Mouse (Mus musculus) liver, postnatal 0 days (tissue): Measurements from ENCODE around the gene Smad3. TPM values are rescaled to one million over a fixed set of nuclear protein-coding genes. Genes with fewer than 3 reads are reported as not detected.

Source experiments
- ATAC-seq: fragments of 200-750 bp; cut with Nextera tagmentation; 2 replicates; pipeline ENCODE4 v1.8.0; 2017; ENCODE audit warnings: mild to moderate bottlenecking, moderate library complexity
- DNase-seq: peaks from one replicate; pipeline ENCODE4 v3.0.0-alpha.2; 2016
- H3K27ac ChIP-seq: fragments of 300-500 bp; sonication (generic); 2 replicates; pipeline ENCODE4 v1.5.1; 2014; ENCODE audit warnings: antibody characterized with exemption, moderate library complexity, mild to moderate bottlenecking, low read depth
- H3K27me3 ChIP-seq: fragments of 300-500 bp; sonication (generic); 2 replicates; pipeline ENCODE4 v1.6.1; 2014; ENCODE audit warnings: low read length, control low read depth, mixed read lengths; ENCODE audit not compliant: insufficient read depth
- H3K36me3 ChIP-seq: fragments of 300-500 bp; sonication (generic); replicated peaks from 2 replicates; pipeline ENCODE4 v1.6.1; 2014; ENCODE audit warnings: mild to moderate bottlenecking, control low read depth, low read length, moderate library complexity, mixed read lengths; ENCODE audit not compliant: insufficient read depth
- H3K4me1 ChIP-seq: fragments of 300-500 bp; sonication (generic); 2 replicates; pipeline ENCODE4 v1.6.1; 2014; ENCODE audit warnings: antibody characterized with exemption, mild to moderate bottlenecking, control low read depth; ENCODE audit not compliant: insufficient read depth
- H3K4me2 ChIP-seq: fragments of 300-500 bp; sonication (generic); 2 replicates; pipeline ENCODE4 v1.6.1; 2014; ENCODE audit warnings: low read depth, mild to moderate bottlenecking, low read length, moderate library complexity, mixed read lengths
- H3K4me3 ChIP-seq: fragments of 300-500 bp; sonication (generic); 2 replicates; pipeline ENCODE4 v1.5.1; 2014; ENCODE audit warnings: low read depth, low read length
- H3K9ac ChIP-seq: fragments of 300-500 bp; sonication (generic); replicated peaks from 2 replicates; pipeline ENCODE4 v1.6.1; 2014; ENCODE audit warnings: mild to moderate bottlenecking, moderate library complexity
- H3K9me3 ChIP-seq: fragments of 300-500 bp; sonication (generic); 2 replicates; pipeline ENCODE4 v1.6.1; 2016; ENCODE audit warnings: mild to moderate bottlenecking, control low read depth, low read length, mixed read lengths
- CTCF ChIP-seq: sonication (generic); IDR thresholded peaks from 2 replicates; pipeline ENCODE4 v1.5.1; 2016; ENCODE audit warnings: antibody characterized with exemption, low read depth
- EP300 ChIP-seq: IDR thresholded peaks from 2 replicates; pipeline ENCODE4 v1.6.1; 2016; ENCODE audit warnings: antibody characterized with exemption, low read depth, mild to moderate bottlenecking
- WGBS: fragments of 180-500 bp; shearing (Covaris S2); extraction: QIAGEN DNeasy Blood & Tissue Kit; methylation state at CpG from one replicate; pipeline ENCODE4 v1.1.7; 2014; ENCODE audit not compliant: insufficient replicate concordance; 5-methylcytosine and 5-hydroxymethylcytosine counted together
- polyA plus RNA-seq: library from polyadenylated mRNA; unstranded; fragments of >200 nt; fragmentation: Nextera tagmentation; extraction: Ambion mirVana; gene quantifications from 2 replicates; pipeline ENCODE4 v1.2.1, GENCODE M21; 2015

Gene Smad3
- polyA plus RNA-seq, 1 experiment from 2014 or later: 2.1 TPM

DNA sequence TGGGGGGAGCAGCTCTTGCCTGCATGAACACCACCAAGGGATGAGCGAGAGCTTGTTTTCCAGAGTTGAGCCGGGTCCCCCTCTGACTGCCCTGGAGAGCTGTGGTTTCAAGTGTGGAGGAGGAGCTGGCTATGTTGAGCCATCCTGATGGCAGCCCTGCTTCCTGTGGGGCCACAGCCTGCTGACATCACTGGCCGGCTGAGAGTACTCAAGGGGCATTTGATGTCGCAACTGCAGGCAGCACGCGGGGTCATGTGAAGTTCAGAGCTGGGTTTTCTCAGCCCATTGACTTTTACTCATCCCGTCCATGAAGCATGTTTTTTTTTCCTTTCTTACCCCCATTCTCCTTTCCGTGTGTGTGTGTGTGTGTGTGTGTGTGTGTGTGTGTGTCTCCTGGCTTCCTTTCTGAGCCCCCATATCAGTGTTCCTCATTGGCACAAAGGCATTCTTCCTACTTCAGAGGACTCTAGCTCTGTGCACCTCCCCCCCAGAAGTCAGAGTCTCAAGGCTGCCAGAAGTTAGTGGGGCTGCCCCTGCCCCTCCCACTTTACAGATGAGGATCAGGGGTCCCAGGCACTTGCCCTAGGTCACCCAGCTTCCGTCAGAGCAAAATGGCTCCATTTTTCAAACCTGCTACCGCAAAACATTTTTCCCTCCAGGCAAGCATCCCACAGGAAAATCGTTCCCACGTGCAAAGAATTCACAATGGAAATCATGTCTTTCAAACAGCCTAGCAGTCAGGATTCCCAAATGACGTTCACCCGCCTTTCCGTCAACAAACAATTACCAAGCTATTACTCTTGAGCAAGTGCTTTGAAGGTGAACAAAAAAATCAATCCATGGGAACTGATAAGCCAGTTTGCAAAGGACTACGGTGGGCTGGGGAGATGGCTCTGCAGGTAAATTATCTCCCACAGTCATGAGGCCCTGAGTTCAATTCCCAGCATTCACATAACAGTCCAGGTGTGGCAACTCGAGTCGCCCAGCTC lies 41.4 kb downstream of the Smad3 start:
- TF ChIP-seq CTCF: no peak
- TF ChIP-seq EP300: no peak
- Histone ChIP-seq H3K4me3 (no peak overlapping the region), H3K36me3 (0 out of 2 replicates have a peak, but pooled peaks cover 3% of the 10 kb centered on the region), H3K9me3 (no peaks in the 10 kb centered on the region), H3K4me2 (peak overlapping the region; percentile 44), H3K27ac (peak overlapping the region; percentile 55), H3K27me3 (no peaks in the 10 kb centered on the region), H3K9ac (no peak overlapping the region), H3K4me1 (peaks cover 61% of the 10 kb centered on the region)
- WGBS: 18% methylated on average over 18 of the region's 18 CpGs
- ATAC-seq (peak; percentile 78), DNase-seq (peak; percentile 80)

DNA sequence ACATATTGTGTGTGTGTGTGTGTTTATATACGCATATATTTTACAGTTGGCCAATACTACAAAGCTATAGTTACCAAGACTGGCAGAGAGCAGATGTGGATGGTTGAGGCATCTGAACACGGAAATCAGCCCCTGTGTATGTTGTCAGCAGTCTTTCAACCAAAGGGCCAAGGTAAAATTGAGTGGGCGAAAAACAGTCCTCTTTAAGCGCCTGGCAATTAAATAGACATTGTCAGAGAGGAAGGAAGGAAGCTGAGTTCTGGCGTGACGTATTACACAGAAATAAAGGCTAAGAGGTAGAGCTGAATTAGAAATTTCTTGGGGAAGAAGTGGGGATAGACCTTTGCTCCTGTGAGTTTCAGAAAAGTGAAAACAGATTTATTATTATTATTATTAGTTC lies 43.2 kb downstream of the Smad3 start:
- no peak overlapping the region for H3K4me2 ChIP-seq
- H3K9ac ChIP-seq: no peak overlapping the region
- ATAC-seq (no peak), DNase-seq (no peak)
- TF ChIP-seq CTCF (no peak), EP300 (no peak)
- no peaks in the 10 kb centered on the region for H3K27me3 ChIP-seq
- H3K9me3 ChIP-seq: no peaks in the 10 kb centered on the region
- H3K36me3 ChIP-seq: peaks cover 8% of the 10 kb centered on the region; the same call in 1 of the 2 replicates
- WGBS: 62% methylated on average over 6 of the region's 6 CpGs
- H3K4me1 ChIP-seq: peaks cover 47% of the 10 kb centered on the region
- no peak overlapping the region for H3K27ac ChIP-seq
- no peak overlapping the region for H3K4me3 ChIP-seq

DNA sequence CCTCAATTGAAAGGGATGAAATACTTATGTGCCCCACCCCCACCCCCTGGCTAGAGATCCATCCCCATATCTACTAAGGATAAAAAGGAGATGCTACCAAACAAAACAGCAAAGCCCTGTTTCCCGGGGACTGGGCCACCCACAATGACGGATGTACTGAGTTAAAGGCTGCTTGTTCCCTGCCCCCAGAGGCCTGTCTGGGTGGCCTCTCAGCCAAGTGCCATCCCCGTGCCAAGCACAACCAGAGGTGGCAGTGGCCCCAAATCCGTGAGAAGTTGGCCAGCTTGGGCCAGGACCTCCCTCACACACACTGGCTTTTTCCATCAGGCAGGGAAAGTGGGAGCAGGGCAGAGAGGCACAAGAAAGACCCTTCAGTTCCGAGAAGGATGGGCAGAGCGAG lies 45.0 kb downstream of the Smad3 start:
- peaks cover 38% of the 10 kb centered on the region for H3K4me1 ChIP-seq
- no peak overlapping the region for H3K27ac ChIP-seq
- no peak overlapping the region for H3K4me2 ChIP-seq
- no peaks in the 10 kb centered on the region for H3K27me3 ChIP-seq
- no peak for ATAC-seq
- WGBS: 69% methylated on average over 6 of the region's 6 CpGs
- DNase-seq: no peak
- no peak overlapping the region for H3K4me3 ChIP-seq
- no peak for TF ChIP-seq EP300
- no peak for TF ChIP-seq CTCF
- no peak overlapping the region for H3K9ac ChIP-seq
- H3K36me3 ChIP-seq: peaks cover 9% of the 10 kb centered on the region; the same call in 1 of the 2 replicates
- no peaks in the 10 kb centered on the region for H3K9me3 ChIP-seq

DNA sequence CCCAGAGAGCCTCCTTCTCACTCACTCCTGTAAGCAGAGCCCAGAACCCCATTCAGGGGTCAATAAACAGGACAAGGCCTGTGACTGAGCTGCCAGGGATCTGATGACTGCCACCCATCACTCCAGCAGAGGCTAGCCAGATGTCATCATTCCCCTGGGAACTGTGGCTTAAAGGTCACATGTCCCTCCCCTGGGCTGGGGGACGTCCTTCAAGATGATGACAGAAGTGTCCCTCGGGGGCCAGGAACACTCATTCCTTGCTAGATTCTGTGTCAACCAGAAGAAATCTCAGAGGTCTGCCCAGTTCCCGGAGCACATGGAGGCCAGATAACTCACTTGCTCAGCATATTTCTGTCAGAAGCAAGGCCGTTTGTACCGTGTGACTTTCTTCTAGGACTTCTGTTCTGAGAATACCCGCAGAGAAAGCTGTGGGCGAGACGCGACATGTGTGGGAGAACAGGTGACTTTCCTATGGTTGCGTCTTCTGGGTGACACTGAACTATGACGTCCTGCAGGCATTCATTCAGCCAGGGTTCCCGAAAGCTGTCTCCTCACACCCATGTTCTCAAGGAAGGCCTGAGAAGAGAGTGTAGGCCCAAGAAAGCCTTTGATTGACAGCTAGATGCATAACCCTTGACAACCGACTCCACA lies 46.1 kb downstream of the Smad3 start:
- no peak overlapping the region for H3K9ac ChIP-seq
- peaks cover 33% of the 10 kb centered on the region for H3K4me1 ChIP-seq
- H3K4me3 ChIP-seq: no peak overlapping the region
- H3K36me3 ChIP-seq: peaks cover 9% of the 10 kb centered on the region; the same call in 1 of the 2 replicates
- H3K27ac ChIP-seq: no peak overlapping the region
- no peaks in the 10 kb centered on the region for H3K27me3 ChIP-seq
- H3K4me2 ChIP-seq: no peak overlapping the region
- DNase-seq (no peak), ATAC-seq (peak; percentile 29; the same call in 1 of the 2 replicates)
- TF ChIP-seq EP300: no peak
- no peak for TF ChIP-seq CTCF
- 73% methylated on average over 13 of the region's 13 CpGs for WGBS
- H3K9me3 ChIP-seq: no peaks in the 10 kb centered on the region

DNA sequence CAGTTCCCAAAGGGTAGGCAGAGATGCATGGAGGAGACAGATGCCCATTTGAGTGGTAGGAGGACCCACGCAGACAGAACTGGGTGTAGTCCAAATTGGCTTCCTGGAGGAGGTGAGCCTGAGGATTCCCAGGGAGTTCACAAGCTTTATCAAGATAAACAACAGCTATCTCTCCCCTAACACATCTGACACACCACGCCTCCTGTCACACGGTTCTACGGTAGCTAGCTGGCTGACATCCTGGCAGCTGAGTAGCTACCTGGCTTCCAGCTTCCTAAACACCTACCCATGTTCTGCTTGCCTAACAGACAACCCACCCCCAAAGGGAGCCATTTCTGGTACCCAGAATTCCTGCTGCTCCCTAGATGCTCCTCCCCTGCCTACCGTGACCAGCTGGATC lies 47.9 kb downstream of the Smad3 start:
- Histone ChIP-seq H3K4me2 (no peak overlapping the region), H3K9me3 (no peaks in the 10 kb centered on the region), H3K4me3 (no peak overlapping the region), H3K27ac (no peak overlapping the region), H3K36me3 (peaks cover 9% of the 10 kb centered on the region; the same call in 1 of the 2 replicates), H3K9ac (no peak overlapping the region), H3K27me3 (no peaks in the 10 kb centered on the region), H3K4me1 (peaks cover 33% of the 10 kb centered on the region)
- no peak for DNase-seq
- no peak for TF ChIP-seq EP300
- no peak for TF ChIP-seq CTCF
- no peak for ATAC-seq
- WGBS: 80% methylated on average over 5 of the region's 5 CpGs

DNA sequence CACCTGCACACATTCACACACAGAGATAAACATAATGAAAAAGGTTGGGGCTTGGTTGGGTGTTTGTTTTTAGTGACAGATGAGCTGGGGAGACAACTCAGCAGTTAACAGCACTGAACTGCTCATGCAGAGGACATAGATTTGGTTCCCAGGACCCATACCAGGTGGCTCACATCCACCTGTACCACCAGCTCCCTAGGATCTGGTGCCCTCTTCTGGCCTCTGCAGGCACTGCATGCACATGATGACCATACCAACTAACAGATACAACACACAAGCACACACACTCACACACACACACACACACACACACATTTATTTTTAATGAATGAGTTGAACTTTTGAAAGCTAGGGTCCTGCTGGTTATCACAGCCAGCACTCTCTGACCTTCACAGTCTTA lies 48.5 kb downstream of the Smad3 start:
- Histone ChIP-seq H3K4me2 (no peak overlapping the region), H3K4me3 (no peak overlapping the region), H3K27me3 (no peaks in the 10 kb centered on the region), H3K27ac (no peak overlapping the region), H3K4me1 (peaks cover 37% of the 10 kb centered on the region), H3K9ac (no peak overlapping the region), H3K36me3 (peaks cover 9% of the 10 kb centered on the region; the same call in 1 of the 2 replicates), H3K9me3 (no peaks in the 10 kb centered on the region)
- DNase-seq (no peak), ATAC-seq (no peak)
- TF ChIP-seq CTCF (peak; percentile 59), EP300 (no peak)
